Mouse (Mus musculus): ENCODE measurements around the gene Amacr. TPM values are rescaled to one million over a fixed set of nuclear protein-coding genes. Genes with fewer than 3 reads are reported as not detected.

Gene Amacr
- total RNA-seq (2015; ENCODE audit: low replicate concordance) (1.0 TPM in 1 of 2 replicates, not detected in the other), total RNA-seq (2017; ENCODE audit: low replicate concordance) (not detected in 2 replicates)

DNA sequence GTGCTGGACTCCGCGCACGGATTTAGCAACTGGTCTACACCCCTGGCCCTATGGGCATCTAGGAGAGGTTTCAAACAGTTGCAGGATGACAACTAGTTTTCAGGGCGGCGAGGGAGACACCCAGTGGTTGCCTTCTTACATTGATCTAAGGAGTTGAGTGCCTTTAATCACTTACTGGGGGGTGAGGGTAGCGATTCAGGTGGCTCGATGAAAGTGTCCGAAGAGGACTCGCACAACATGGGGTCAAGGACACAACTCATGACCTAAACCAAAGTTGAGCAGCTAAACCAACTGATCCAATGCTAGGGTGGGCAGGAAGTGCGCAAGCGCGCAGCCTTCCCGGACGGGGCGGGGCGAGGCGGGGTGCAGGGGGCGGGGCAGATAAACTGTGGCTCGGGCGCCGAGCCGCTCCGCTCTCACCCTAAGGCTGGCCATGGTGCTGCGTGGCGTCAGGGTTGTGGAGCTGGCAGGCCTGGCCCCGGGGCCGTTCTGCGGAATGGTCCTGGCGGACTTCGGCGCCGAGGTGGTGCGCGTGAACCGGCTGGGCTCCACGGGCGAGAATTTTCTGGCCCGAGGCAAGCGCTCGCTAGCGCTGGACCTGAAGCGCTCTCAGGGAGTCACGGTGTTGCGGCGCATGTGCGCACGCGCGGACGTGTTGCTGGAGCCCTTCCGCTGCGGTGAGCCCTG, at the start of gene Amacr:
Gene Amacr, plus strand, starts transcription at position 380 of the 687 bp plus-strand sequence.
- ATAC-seq (replicated peaks; ENCODE audit: low FRiP score, poor library complexity, severe bottlenecking), result peak; percentile 95

GRCm38 (mm10) chr15:10933930-10934329, 47.6 kb upstream of the Amacr start:
- no peak for ATAC-seq (replicated peaks; ENCODE audit: low FRiP score, poor library complexity, severe bottlenecking)

DNA sequence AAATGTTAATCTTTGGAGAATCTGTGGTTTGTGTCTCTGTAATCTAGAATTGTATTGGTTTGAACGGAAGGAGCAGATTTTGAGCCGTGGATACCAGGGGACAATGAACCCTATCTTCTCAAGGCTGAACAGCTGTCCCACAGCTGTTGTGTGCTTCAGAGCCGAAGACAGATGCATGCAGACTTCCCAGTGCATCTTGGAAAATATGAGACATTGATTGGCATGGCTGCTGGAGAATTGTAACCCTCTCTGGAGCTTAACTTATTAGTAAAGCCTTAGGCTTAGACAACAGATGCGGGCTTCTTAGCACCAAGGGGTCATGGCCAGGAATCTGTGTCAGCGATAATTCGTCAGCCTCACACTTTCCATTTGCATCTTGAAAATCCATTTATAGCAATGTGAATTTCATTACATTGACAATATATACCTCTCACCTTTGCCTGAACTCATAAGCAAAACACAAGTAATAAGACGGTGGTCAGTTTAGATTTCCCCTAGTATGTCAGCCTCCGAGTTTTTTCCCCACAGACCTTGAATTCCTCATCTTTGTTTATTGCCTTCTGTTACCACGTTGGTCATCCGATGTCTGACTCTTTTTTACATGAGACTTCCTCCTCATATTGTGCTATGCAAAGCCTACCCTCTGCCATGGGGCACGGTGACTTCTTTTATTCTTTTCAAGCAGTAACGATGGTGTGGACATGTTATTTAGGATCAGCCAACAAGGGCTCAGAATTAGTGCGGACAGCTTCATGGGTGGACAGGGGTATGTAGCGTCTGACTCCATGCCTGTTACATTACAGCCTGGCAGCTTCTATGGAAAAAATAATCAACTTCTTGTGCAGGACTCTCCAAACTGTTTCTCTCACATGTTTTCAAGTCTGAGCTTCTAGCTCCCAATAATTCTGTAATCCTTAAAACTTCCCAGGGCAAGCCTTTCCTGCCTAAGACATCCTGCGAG, 41.1 kb upstream of the Amacr start:
- no peak for ATAC-seq (replicated peaks; ENCODE audit: low FRiP score, poor library complexity, severe bottlenecking)

GRCm38 (mm10) chr15:10941901-10942300, 39.7 kb upstream of the Amacr start:
- no peak for ATAC-seq (replicated peaks; ENCODE audit: low FRiP score, poor library complexity, severe bottlenecking)

DNA sequence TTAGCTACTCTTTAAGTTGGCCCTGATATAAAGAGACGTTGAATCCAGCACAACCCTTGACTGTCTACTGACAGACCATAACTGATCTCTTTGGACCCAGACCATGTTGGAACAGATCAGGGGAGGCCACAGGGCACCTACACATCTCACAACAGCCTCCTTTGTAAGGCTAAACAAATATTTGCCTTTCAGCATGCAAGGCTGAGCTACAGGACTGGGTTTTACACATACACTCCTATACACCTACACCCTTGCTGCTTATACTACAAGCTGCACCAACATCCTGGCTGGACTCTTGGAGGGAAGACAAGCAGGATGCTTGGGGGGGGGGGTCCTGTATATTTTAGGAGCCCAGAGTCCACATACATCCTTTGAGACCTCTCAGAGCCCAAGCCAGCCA, 33.7 kb upstream of the Amacr start:
- ATAC-seq (replicated peaks; ENCODE audit: low FRiP score, poor library complexity, severe bottlenecking), result no peak

DNA sequence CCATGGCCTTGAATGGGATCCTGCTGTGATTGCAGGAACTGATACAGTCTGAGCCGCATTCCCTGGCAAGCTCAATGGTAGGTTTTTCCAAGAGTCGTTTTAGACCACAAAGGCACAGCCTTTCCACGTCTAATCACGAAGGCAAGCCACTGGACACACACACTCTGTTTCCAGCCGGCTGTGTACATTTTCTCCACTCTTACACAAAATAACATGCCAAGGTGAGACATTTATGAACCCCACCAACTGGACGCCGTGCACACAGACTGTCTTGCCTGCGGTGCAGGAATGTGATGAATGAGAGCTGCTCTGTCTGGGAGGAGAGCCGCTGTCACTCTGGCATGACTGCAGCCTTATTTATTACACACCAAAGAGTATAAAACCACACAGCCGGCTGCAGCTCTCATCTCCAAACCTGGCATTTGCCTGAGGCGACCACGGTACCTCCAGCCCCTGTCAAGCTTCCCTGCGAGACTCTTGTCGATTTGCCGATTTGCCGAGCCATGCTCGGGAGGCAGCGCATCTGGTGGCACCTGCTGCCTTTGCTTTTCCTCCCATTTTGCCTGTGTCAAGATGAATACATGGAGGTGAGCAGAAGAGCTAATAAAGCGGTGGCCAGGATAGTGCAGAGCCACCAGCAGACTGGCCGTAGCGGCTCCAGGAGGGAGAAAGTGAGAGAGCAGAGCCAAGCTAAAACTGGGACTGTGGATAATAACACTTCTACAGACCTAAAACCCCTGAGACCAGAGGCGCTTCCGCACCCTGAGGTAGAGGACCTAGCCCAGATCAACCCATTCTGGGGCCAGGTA, 29.4 kb upstream of the Amacr start, which contains the start of gene C1qtnf3:
Gene C1qtnf3, plus strand, starts transcription at position 382 of the 809 bp plus-strand sequence.
- no peak for ATAC-seq (replicated peaks; ENCODE audit: low FRiP score, poor library complexity, severe bottlenecking)

GRCm38 (mm10) chr15:10952760-10953305, 28.7 kb upstream of the Amacr start:
- ATAC-seq (replicated peaks; ENCODE audit: low FRiP score, poor library complexity, severe bottlenecking), result no peak

DNA sequence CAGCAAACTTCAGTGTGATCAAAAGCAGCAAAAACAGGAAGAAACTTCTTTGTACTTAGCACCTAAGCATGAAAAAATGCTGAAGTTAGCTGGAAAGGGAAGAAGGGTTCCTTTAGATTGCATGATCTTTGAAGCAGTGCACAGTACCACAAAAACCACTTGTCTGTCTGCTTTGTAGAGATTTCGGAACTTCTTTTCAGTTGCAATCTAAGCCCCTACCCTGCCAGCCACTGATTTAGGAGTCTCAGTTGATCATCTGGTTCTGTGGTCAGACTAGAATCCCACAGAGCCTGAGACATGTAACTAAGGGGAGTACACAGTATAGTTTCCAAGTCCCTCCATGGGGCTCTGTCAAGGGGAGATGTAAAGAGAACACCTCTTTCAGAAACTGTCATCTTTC, 28.1 kb upstream of the Amacr start:
- ATAC-seq (replicated peaks; ENCODE audit: low FRiP score, poor library complexity, severe bottlenecking), result no peak

GRCm38 (mm10) chr15:10954381-10955016, 27.1 kb upstream of the Amacr start:
- ATAC-seq (replicated peaks; ENCODE audit: low FRiP score, poor library complexity, severe bottlenecking), result no peak

DNA sequence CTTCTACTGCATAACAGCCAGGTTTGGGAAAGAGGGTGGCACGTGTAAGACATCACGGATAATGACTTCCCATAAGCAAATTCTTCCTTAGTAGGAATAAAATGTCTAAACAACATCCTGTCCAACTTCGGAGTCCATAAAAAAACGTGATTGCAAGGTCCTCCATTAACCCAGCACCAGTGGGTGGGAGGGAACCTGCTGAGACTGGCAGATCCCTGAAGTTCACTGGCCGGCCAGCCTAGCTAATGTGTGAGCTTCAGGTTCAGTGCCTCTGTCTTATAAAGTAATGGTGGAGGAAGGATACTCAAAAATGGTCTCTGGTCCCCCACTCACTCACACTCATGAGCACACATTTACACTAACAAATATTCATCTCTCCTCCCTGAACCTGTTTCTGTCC, 26.4 kb upstream of the Amacr start:
- ATAC-seq (replicated peaks; ENCODE audit: low FRiP score, poor library complexity, severe bottlenecking), result no peak

DNA sequence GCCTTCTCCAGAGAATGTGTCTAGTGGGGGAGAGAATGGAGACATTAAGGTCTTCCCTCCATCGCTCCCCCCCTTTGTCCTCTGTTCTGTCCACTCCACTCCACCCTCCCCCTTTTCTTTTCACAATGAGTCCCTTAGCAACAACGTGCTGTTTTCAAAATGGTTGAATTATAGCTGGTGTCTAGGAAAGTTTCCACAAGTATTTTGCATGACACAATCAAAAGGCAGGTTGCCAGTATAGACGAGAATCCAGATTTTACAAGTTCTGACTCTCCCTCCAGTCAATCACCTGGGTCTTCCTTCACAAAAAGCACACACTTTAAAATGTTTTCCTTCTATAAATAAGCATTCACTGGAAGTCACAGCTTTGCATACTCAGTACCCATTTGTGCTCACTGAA, 24.9 kb upstream of the Amacr start:
- ATAC-seq (replicated peaks; ENCODE audit: low FRiP score, poor library complexity, severe bottlenecking), result no peak

GRCm38 (mm10) chr15:10959277-10960026, 22.1 kb upstream of the Amacr start:
- ATAC-seq (replicated peaks; ENCODE audit: low FRiP score, poor library complexity, severe bottlenecking), result no peak

- no peak for ATAC-seq (replicated peaks; ENCODE audit: low FRiP score, poor library complexity, severe bottlenecking)
Measured at GRCm38 (mm10) chr15:10960267-10960666, 21.3 kb upstream of the Amacr start.

- ATAC-seq (replicated peaks; ENCODE audit: low FRiP score, poor library complexity, severe bottlenecking), result no peak
Measured at GRCm38 (mm10) chr15:10962601-10963000, 19.0 kb upstream of the Amacr start.

GRCm38 (mm10) chr15:10969439-10969838, 12.1 kb upstream of the Amacr start:
- no peak for ATAC-seq (replicated peaks; ENCODE audit: low FRiP score, poor library complexity, severe bottlenecking)

DNA sequence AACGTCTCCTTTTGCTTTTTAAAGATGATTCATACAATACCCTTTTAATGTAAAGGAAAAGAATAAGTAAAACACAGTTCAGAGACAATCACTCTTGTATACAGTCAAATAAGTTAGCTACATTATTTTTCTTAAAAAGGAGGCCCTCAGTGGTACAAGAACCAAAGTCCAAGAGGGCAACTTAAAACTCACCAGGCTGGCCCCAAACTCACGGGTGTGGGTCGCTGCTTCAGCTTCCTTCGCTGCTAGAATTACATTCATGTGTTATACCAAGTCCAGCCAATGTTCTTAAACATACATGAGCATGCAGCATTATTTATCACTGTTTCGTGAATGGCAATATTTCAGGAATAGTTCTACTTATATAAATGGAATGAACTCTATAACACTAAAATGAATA, 10.8 kb upstream of the Amacr start:
- no peak for ATAC-seq (replicated peaks; ENCODE audit: low FRiP score, poor library complexity, severe bottlenecking)

DNA sequence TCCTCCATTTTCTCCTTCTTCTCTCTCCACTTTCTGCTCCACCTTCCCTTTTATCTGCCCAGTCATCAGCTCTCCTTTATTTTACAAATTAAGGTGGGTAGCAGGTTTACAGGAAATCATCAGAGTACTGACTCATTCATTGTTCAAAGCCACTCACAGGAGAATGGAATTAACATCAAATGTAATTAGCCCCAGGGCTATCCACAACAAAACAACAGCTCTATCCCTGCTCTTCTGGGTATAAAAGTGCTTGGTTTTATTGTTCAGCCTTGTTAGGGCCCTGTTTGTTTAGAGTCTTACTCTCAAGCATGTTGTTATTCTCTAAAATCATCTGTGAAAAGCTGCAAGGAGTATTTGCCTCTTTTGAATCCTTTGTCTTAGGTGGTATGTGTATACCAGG, 4.4 kb upstream of the Amacr start:
- ATAC-seq (replicated peaks; ENCODE audit: low FRiP score, poor library complexity, severe bottlenecking), result no peak

DNA sequence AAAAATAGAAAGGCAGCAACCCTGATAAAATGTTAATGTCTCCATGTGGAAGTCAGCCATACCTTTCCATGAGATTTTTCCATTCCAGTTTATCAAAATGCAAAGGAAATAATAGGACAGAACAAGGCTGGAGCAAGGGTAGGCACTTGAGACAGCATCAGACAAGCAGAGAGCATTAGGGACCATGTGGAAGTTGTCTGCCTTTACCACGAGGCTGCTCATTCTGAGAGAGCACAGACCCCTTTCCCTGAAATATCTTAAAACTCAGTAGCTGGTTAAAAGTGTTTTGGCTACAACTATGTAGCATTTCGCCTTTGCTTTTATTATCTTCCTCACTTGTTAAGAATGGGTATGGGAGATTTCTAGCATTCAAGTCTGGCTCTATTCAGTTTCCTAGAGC, 844 bp upstream of the Amacr start:
- ATAC-seq (replicated peaks; ENCODE audit: low FRiP score, poor library complexity, severe bottlenecking), result no peak

GRCm38 (mm10) chr15:10982064-10982435, 494 bp downstream of the Amacr start:
- ATAC-seq (replicated peaks; ENCODE audit: low FRiP score, poor library complexity, severe bottlenecking), result no peak

Data from erythroblast, adult 5-6 weeks (primary cell).